Mouse (Mus musculus) layer of hippocampus, adult 18-20 months (tissue): ENCODE data around the gene Gm20831. TPM values are rescaled to one million over a fixed set of nuclear protein-coding genes. Genes with fewer than 3 reads are reported as not detected.
"Not testable (repeated sequence)": the region's sequence is repeated elsewhere in the genome, so short reads cannot be mapped to it uniquely, and the experiment has no call there.

Source experiments
- DNase-seq, 2 experiments: peaks; one replicate each; pipeline ENCODE4 v3.0.0; 2022; ENCODE audit warnings: low spot score in 2 of 2
- long read RNA-seq: library from polyadenylated mRNA; stranded (forward); transcript quantifications from one replicate; pipeline ENCODE4 v2.0.0, GENCODE M21; 2021
- total RNA-seq, 2 experiments: library from RNA; stranded (reverse); gene quantifications; 2 replicates each; pipeline ENCODE4 v1.2.3; 2021

Gm20831 gene
- total RNA-seq: not detected
- long read RNA-seq: 0 reads

DNA sequence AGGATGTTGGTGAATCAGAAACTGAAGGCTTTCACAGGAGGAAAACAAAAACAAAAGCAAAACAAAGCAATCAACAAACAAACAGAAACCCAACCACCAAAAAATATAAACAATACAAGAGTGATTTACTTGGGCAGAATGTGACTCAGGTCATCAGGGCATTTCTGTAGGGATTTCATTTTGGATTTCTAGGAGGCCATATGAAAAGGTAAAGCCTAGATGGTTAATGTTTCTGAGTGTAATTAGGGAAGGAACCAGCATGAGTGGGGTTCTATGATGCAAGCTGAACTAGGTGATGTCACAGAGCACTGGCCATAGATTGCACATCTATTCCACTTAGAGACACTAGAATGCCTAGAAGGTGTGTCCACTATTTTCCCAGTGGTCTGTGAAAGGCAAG is at the start of gene Gm20831, which contains the start of gene Gm20772:
Gm20831 (plus strand) TSS at position 301 of the 400 bp plus-strand sequence.
Gm20772 (plus strand) TSS at position 301 of the 400 bp plus-strand sequence.
- DNase-seq: not testable (repeated sequence)

DNA sequence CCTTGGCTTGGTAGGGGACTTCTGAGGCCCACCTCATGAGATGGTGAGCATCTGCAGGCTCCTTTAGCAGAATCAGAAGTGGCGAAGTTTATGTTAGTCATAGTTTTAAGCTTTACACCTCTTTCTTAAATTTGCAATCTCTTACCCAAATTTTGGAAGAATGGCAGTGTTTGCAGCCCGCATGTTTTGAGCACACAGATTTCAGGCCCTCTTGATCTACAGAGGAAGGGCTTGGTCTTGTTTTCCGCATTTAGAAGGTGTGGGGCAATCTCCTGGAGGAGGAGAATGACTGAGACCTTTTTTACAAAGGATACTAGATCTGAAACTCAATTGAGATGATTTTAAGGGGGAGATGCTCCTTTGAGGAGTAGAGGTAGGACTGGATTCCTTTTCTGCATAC is 28.4 kb upstream of the Gm20831 start, which contains the start of gene Gm21904:
Gm21904 (minus strand) TSS at position 101 of the 400 bp plus-strand sequence.
- not testable (repeated sequence) for DNase-seq

DNA sequence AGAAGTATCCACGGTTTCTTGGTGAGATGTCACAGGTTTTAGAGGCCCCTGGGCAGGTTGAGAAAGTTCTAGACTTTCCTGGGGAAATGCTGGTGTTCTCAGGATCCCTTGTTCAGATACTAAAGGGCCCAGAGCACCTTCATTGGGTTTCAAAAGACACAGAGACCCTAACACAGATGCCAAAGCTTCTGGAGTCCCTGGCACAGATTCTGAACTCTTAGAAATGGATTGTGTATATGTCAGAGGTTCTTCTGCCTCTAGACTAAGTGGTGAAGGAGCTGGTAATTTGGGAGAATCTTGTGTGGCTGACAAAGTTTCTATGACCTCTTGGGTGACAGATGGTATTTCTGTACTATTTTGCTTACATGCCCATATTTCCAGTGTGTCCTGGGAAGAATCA is 62.7 kb downstream of the Gm20831 start, which contains the start of gene Srsy:
Srsy (minus strand) TSS at position 101 of the 400 bp plus-strand sequence.
- not testable (repeated sequence) for DNase-seq

Other genes with a start within 250 kb of the Gm20831 start
- not detected for gene Gm21904, start 28.5 kb upstream of the Gm20831 start, total RNA-seq
- not detected for gene Gm20772, start within 50 bp of the Gm20831 start, total RNA-seq
- gene Srsy, start 62.6 kb downstream of the Gm20831 start, total RNA-seq: not detected
- not detected for gene Gm21764, start 187.1 kb downstream of the Gm20831 start, total RNA-seq
- gene Ssty1, start 214.4 kb downstream of the Gm20831 start, total RNA-seq: not detected